Mouse (Mus musculus) embryonic facial prominence, embryonic 15.5 days (tissue): Measurements from ENCODE around the gene Stambpl1. TPM values are rescaled to one million over a fixed set of nuclear protein-coding genes. Genes with fewer than 3 reads are reported as not detected.

ENCODE experiments used
- ATAC-seq: fragments of 200-750 bp; cut with Nextera tagmentation; 2 replicates; pipeline ENCODE4 v1.8.0; 2017; ENCODE audit warnings: low read depth, moderate TSS enrichment; ENCODE audit not compliant: insufficient number of reproducible peaks, low FRiP score, low TSS enrichment
- H3K27ac ChIP-seq: fragments of 300-500 bp; sonication (generic); replicated peaks from 2 replicates; pipeline ENCODE4 v1.5.1; 2015; ENCODE audit warnings: mild to moderate bottlenecking, inconsistent platforms
- H3K27me3 ChIP-seq: fragments of 300-500 bp; sonication (generic); 2 replicates; pipeline ENCODE4 v1.6.1; 2015; ENCODE audit warnings: inconsistent platforms
- H3K36me3 ChIP-seq: fragments of 300-500 bp; sonication (generic); 2 replicates; pipeline ENCODE4 v1.6.1; 2015; ENCODE audit warnings: mild to moderate bottlenecking, inconsistent platforms
- H3K4me1 ChIP-seq: fragments of 300-500 bp; sonication (generic); 2 replicates; pipeline ENCODE4 v1.6.1; 2015; ENCODE audit warnings: inconsistent platforms
- H3K4me2 ChIP-seq: fragments of 300-500 bp; sonication (generic); replicated peaks from 2 replicates; pipeline ENCODE4 v1.6.1; 2015; ENCODE audit warnings: mild to moderate bottlenecking, inconsistent platforms
- H3K4me3 ChIP-seq: fragments of 300-500 bp; sonication (generic); replicated peaks from 2 replicates; pipeline ENCODE4 v1.5.1; 2015; ENCODE audit warnings: mild to moderate bottlenecking, inconsistent platforms
- H3K9ac ChIP-seq: fragments of 300-500 bp; sonication (generic); 2 replicates; pipeline ENCODE4 v1.6.1; 2015; ENCODE audit warnings: inconsistent platforms
- H3K9me3 ChIP-seq: fragments of 300-500 bp; sonication (generic); replicated peaks from 2 replicates; pipeline ENCODE4 v1.6.1; 2016; ENCODE audit warnings: inconsistent platforms
- WGBS: fragments of 180-500 bp; shearing (Covaris S2); methylation state at CpG from one replicate; pipeline ENCODE4 v1.1.7; 2015; 5-methylcytosine and 5-hydroxymethylcytosine counted together
- polyA plus RNA-seq: library from polyadenylated mRNA; unstranded; fragments of >200 nt; fragmentation: Nextera tagmentation; extraction: Ambion mirVana; gene quantifications from 2 replicates; pipeline ENCODE4 v1.2.1, GENCODE M21; 2015

The Stambpl1 gene
- polyA plus RNA-seq, 1 experiment from 2014 or later: 12.6 TPM

DNA sequence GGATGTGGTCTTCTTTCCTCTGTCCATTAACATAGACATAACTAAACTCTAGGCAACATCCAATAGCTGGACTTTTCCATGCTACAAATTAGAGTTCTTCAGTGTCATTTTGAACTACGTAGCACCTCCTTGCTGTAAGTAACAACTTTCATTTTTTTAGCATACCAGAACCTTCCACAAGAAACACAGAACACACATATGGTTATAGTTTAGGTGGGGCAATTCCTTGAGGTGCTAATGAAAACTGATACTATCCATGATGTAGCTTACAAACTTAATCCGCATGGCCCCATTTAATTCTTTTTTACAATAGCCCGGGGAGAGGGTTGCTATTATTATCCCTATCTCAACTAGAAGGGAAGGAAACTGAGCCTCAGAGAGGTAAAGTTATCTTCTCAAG is 18.0 kb upstream of the Stambpl1 start:
- H3K27me3 ChIP-seq: no peaks in the 10 kb centered on the region
- no peaks in the 10 kb centered on the region for H3K36me3 ChIP-seq
- no peak overlapping the region for H3K27ac ChIP-seq
- H3K9ac ChIP-seq: no peak overlapping the region
- no peaks in the 10 kb centered on the region for H3K4me1 ChIP-seq
- ATAC-seq: no peak
- H3K9me3 ChIP-seq: no peaks in the 10 kb centered on the region
- H3K4me2 ChIP-seq: no peak overlapping the region
- 31% methylated on average over 3 of the region's 3 CpGs for WGBS
- no peak overlapping the region for H3K4me3 ChIP-seq

DNA sequence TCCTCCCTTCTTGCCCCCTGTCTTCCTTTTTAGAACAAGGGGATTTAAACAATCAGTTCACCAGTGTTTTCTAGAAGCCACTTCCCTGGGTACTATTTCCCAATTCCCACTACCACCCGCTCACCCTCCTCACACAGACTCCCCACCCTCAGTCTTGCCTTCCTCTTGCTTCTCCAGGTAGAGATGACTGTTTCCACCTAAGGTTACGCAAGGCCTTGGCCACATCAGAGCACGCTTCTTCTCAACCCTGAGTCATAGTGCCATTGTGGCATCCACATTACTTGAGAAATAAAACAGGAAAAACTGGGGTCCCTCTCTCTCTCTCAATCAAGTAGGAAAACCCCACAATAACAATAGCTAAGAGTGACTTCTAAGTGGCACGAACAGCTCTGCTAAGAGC is 12.9 kb upstream of the Stambpl1 start:
- H3K27me3 ChIP-seq: no peaks in the 10 kb centered on the region
- H3K4me3 ChIP-seq: no peak overlapping the region
- no peak overlapping the region for H3K4me2 ChIP-seq
- H3K27ac ChIP-seq: no peak overlapping the region
- H3K4me1 ChIP-seq: no peaks in the 10 kb centered on the region
- H3K9ac ChIP-seq: no peak overlapping the region
- no peaks in the 10 kb centered on the region for H3K9me3 ChIP-seq
- no peaks in the 10 kb centered on the region for H3K36me3 ChIP-seq
- WGBS: 78% methylated on average over 4 of the region's 4 CpGs
- ATAC-seq: no peak

DNA sequence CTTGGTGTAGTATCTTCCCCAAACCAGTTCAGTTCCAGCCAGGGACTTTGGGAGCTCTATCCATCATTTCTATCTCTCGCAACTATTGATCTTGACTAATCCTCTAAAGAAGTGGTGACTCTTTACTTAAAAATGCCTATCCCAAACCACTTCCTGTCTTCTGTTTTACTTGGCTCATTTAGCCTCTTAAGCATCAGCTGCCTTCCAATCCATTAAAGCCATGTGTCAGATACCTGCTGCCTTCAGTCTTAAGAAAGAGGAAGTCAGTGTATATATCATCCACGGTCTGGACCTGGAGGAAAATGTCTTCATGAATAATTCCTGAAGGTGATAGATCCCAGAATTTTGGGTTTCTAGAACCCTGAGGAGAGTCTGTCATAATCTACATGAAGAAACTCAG is 11.7 kb upstream of the Stambpl1 start:
- Histone ChIP-seq H3K36me3 (no peaks in the 10 kb centered on the region), H3K27me3 (no peaks in the 10 kb centered on the region), H3K4me1 (no peaks in the 10 kb centered on the region), H3K4me3 (no peak overlapping the region), H3K27ac (no peak overlapping the region), H3K9me3 (no peaks in the 10 kb centered on the region), H3K9ac (no peak overlapping the region), H3K4me2 (no peak overlapping the region)
- WGBS: 74% methylated on average over 2 of the region's 2 CpGs
- no peak for ATAC-seq

DNA sequence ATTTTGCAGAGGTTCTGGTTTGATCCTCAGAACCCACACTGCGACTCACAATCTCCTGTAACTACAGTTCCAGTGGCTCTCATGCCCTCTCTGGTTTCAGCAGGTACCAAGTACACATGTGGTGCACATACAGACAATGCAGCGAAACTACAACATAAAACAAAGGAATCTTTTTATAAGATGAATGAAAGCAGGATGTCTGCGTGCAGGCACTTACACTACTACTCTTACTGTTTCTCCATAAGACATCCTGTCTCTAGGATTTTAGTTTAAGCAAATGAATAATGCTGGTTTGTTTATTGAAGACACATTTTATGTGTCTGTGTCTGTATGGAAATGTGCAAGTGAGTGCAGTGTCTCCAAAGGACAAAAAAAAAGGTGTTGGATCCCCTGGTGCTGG is 10.8 kb upstream of the Stambpl1 start:
- Histone ChIP-seq H3K27ac (no peak overlapping the region), H3K36me3 (no peaks in the 10 kb centered on the region), H3K4me2 (no peak overlapping the region), H3K27me3 (no peaks in the 10 kb centered on the region), H3K4me1 (no peaks in the 10 kb centered on the region), H3K9ac (no peak overlapping the region), H3K4me3 (no peak overlapping the region), H3K9me3 (no peaks in the 10 kb centered on the region)
- ATAC-seq: no peak
- 66% methylated on average over 3 of the region's 3 CpGs for WGBS

DNA sequence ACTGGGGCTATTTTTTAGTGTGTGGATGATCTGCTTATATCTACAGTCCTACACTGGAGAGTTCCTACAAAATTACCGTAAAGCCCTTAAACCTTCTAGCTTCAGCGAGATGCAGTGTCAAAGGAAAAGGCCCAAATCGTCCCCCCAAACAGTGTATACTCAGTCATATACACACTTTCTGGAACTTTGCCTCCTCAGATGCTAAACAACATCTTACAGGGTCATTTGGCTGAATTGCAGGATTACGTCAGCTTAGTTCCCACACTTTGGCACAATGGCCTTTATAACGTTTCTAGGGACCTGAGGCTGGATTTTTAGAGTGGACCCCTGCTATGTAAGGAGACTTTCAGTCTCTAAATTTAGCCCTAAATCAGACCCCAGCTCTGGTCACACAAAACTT is 9.5 kb upstream of the Stambpl1 start:
- no peak overlapping the region for H3K9ac ChIP-seq
- H3K4me1 ChIP-seq: no peaks in the 10 kb centered on the region
- H3K9me3 ChIP-seq: no peaks in the 10 kb centered on the region
- no peak for ATAC-seq
- no peak overlapping the region for H3K4me3 ChIP-seq
- no peaks in the 10 kb centered on the region for H3K36me3 ChIP-seq
- H3K4me2 ChIP-seq: no peak overlapping the region
- 74% methylated on average over 5 of the region's 5 CpGs for WGBS
- H3K27ac ChIP-seq: no peak overlapping the region
- no peaks in the 10 kb centered on the region for H3K27me3 ChIP-seq

DNA sequence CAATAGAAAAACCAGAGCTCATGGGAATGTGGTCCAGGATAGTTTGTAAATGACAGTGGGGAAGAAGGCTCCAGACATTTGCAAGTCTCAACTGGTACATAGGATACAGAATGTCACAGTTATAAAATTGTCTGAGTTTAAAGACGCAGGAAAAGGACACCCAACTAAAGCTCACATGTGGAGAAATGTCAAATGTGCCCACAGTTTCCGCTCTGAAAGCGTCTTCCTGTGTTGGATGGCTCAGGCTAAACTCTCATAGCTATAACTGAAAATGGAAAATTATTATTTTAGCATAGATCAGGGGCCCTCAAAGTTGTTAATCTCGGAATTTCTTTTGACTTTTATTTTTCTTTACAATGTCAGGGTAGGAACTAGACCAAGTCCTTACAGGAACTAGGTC is 5.2 kb upstream of the Stambpl1 start:
- H3K9ac ChIP-seq: no peak overlapping the region
- ATAC-seq: no peak
- no peaks in the 10 kb centered on the region for H3K9me3 ChIP-seq
- WGBS: 80% methylated on average over 4 of the region's 4 CpGs
- H3K4me3 ChIP-seq: no peak overlapping the region
- H3K4me2 ChIP-seq: no peak overlapping the region
- no peak overlapping the region for H3K27ac ChIP-seq
- no peaks in the 10 kb centered on the region for H3K36me3 ChIP-seq
- no peaks in the 10 kb centered on the region for H3K27me3 ChIP-seq
- peaks cover 8% of the 10 kb centered on the region for H3K4me1 ChIP-seq

DNA sequence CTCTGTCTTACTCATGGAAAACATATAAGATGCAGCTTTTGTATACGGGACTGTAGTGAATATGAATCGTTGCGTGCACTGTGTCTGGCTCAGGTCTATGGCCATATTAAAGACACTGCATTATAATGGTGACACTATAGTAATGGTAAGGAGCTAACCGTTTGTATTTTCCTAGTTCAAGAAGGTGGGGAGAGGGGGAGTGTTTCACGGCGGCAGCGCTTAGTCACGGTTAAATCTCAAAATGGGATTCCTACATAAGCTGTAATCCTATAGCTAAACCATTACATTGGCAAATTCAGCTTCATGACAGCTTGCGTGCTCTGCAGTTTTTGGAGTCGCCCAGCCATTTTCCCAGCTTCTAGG is 403 bp upstream of the Stambpl1 start:
- no peak; the same call in 1 of the 2 replicates for ATAC-seq
- Histone ChIP-seq H3K4me3 (peak overlapping the region; percentile 63), H3K27me3 (no peaks in the 10 kb centered on the region), H3K9ac (no peak overlapping the region), H3K4me2 (peak overlapping the region; percentile 95), H3K27ac (no peak overlapping the region), H3K36me3 (no peaks in the 10 kb centered on the region), H3K4me1 (peaks cover 26% of the 10 kb centered on the region), H3K9me3 (no peaks in the 10 kb centered on the region)
- 16% methylated on average over 10 of the region's 10 CpGs for WGBS

DNA sequence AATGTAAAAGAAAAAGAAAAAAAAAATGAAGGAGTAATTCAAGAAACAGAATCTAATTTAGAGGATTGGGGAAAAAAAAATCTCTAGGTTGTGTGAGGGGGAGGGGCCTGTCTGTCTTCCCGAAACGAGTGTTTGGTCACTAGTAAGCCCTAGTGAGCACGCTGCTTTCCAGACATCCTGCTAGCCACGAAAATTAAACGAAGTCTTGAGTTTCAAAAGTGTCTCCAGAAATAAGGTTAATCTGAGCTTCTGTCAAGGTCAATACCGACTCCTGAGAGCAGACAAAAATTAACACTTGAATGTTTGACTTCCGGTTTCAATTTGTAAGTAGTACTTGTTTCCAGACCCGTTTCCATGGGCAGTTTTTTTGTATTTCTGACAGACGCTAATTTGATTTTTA is 1.1 kb downstream of the Stambpl1 start:
- Histone ChIP-seq H3K9me3 (no peaks in the 10 kb centered on the region), H3K27ac (no peak overlapping the region), H3K9ac (no peak overlapping the region), H3K27me3 (no peaks in the 10 kb centered on the region), H3K4me3 (peak overlapping the region; percentile 63), H3K4me1 (peaks cover 26% of the 10 kb centered on the region), H3K4me2 (peak overlapping the region; percentile 95), H3K36me3 (no peaks in the 10 kb centered on the region)
- under 1% methylated on average over 9 of the region's 9 CpGs for WGBS
- no peak for ATAC-seq

DNA sequence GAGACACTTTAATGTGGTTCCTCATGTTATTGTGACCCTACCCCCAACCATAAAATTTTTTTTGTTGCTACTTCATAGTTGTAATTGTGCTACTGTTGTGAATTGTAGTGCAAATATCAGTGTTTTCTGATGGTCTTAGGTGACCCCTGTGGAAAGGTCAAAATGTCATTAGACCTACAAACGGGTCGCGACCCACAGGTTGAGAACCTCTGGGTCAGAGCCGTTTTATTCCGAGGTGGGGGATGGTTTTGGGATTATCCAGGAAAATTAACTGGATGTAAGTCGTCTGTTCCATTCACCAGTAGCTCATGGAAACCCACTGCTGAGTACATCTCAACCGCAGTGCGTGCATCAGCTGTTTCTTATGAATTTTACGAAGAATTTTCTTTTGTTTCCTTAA is 1.7 kb downstream of the Stambpl1 start:
- no peak overlapping the region for H3K9ac ChIP-seq
- H3K4me2 ChIP-seq: peak overlapping the region; percentile 95
- H3K9me3 ChIP-seq: no peaks in the 10 kb centered on the region
- peaks cover 26% of the 10 kb centered on the region for H3K4me1 ChIP-seq
- H3K27ac ChIP-seq: no peak overlapping the region
- peak overlapping the region; percentile 63 for H3K4me3 ChIP-seq
- H3K27me3 ChIP-seq: no peaks in the 10 kb centered on the region
- ATAC-seq: no peak
- 23% methylated on average over 9 of the region's 9 CpGs for WGBS
- H3K36me3 ChIP-seq: no peaks in the 10 kb centered on the region

DNA sequence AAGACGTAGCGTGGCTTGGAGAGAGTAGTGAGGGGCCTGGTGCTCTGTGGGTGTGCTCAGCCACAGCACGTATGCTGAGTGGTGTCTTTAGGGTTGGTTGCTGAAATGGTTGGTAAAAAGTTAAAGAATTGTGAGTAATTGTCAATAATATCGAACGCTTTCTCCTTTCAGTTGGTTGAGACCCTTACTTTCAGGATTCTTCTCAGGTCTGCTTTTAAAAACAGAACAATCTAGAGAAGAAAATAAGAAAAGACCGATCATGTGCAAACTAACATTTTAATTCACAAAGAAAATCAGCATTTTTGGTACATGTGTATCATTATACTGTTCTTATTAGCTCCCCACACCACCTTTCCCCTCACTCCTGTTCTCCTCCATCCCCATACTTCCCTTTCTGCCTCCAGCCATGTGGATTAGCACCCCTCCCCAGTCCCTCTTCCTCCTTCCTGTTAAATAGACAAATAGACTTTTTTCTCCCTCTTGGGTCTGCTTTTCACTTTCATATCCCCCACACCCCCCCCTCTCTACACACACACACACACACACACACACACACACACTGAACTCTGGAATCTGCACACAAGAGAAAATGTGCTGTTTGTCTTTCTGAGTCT is 2.2 kb downstream of the Stambpl1 start:
- ATAC-seq: no peak
- peak overlapping the region; percentile 63 for H3K4me3 ChIP-seq
- H3K27me3 ChIP-seq: no peaks in the 10 kb centered on the region
- H3K4me2 ChIP-seq: peak overlapping the region; percentile 95
- H3K27ac ChIP-seq: no peak overlapping the region
- H3K9ac ChIP-seq: no peak overlapping the region
- H3K4me1 ChIP-seq: peaks cover 26% of the 10 kb centered on the region
- no peaks in the 10 kb centered on the region for H3K9me3 ChIP-seq
- no peaks in the 10 kb centered on the region for H3K36me3 ChIP-seq
- WGBS: 70% methylated on average over 6 of the region's 6 CpGs

DNA sequence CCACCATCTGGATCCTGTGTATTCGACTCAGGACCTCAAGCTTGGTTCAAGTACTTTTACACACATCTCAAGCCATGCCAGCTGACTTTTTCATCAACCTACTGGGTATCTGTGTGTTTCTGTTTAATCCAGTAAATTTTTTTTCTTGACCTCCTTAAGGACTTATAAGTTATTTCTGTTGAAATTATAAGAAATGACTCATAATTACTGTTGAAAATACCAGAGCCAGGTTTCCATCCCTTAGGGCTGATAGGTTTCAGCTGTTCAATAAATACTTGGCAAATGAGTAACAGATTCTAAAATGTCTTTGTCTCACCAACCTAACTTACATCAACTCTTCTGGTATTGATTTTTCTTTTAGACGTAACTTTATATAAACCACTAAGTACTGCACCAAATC is 3.0 kb downstream of the Stambpl1 start:
- peaks cover 26% of the 10 kb centered on the region for H3K4me1 ChIP-seq
- no peak for ATAC-seq
- no peak overlapping the region for H3K4me3 ChIP-seq
- H3K9ac ChIP-seq: no peak overlapping the region
- no peaks in the 10 kb centered on the region for H3K36me3 ChIP-seq
- H3K27ac ChIP-seq: 0 out of 2 replicates have a peak overlapping the region, but pooled peaks have one; percentile 28
- H3K9me3 ChIP-seq: no peaks in the 10 kb centered on the region
- no peak overlapping the region for H3K4me2 ChIP-seq
- no peaks in the 10 kb centered on the region for H3K27me3 ChIP-seq
- WGBS: 29% methylated on average over 2 of the region's 2 CpGs

DNA sequence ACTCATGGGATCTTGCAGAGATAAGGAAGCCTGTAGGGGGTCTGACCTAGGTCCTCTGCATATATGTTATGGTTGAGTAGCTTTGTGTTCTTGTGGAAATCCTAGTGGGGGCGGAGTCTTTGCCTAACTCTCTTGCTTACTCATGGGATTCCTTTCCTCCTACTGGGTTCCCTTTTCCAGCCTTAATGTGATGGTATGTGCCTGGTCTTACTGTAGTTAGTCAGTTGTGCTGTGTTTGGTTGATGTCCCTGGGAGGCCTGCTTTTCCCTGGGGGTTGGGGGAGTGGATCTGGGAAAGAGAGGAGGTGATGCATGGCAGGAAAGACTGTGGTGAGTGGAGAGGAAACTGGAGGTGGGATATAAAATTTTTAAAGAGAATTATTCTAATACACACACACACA is 6.0 kb downstream of the Stambpl1 start:
- no peak overlapping the region for H3K9ac ChIP-seq
- H3K36me3 ChIP-seq: no peaks in the 10 kb centered on the region
- 97% methylated on average over 1 of the region's 1 CpGs for WGBS
- no peak overlapping the region for H3K27ac ChIP-seq
- H3K4me3 ChIP-seq: no peak overlapping the region
- H3K9me3 ChIP-seq: no peaks in the 10 kb centered on the region
- H3K4me2 ChIP-seq: no peak overlapping the region
- ATAC-seq: no peak
- H3K4me1 ChIP-seq: peaks cover 16% of the 10 kb centered on the region
- no peaks in the 10 kb centered on the region for H3K27me3 ChIP-seq
